ENCODE assay signal across 14 mouse cellular contexts in genomic region chr5:31599161-31599560, GRCm38 (mm10). TPM values are rescaled to one million over a fixed set of nuclear protein-coding genes. Genes with fewer than 3 reads are reported as not detected.
DNase-seq lines count a peak whose midpoint lies in the region; ATAC-seq and TF ChIP-seq lines count a peak whose summit lies in the region.
"Had no signal": no experiment of that assay in that cellular context is flagged by ENCODE, and none has a peak within 500 bp of the region (broad histone marks: within the 10 kb centered on the region; RNA-seq: fewer than 3 reads in every experiment).

No protein-coding gene starts in this region.

- TF ChIP-seq POLR2A in bone marrow, adult 2 months (IDR thresholded peaks at IDR 0.05; ENCODE audit: borderline replicate concordance, control insufficient read depth, low read depth, low read length) = no peak
- no peak for TF ChIP-seq POLR2A in small intestine, adult 2 months (IDR thresholded peaks at IDR 0.05; ENCODE audit: low read depth, low read length)

- H3K9me3 ChIP-seq in heart, embryonic 11.5 days (replicated peaks; ENCODE audit: control insufficient read depth, low read length) = no peaks in the 10 kb centered on the region
- H3K9me3 ChIP-seq in midbrain, postnatal 0 days (ENCODE audit: low read length) = no peaks in the 10 kb centered on the region
- no peaks in the 10 kb centered on the region for H3K9me3 ChIP-seq in midbrain, embryonic 14.5 days (ENCODE audit: control insufficient read depth, low read length)
- H3K9me3 ChIP-seq: forebrain, embryonic 12.5 days; G1E; limb, embryonic 12.5 days; midbrain, embryonic 12.5 days; neural tube, embryonic 15.5 days had no signal

- TF ChIP-seq CTCF in midbrain, postnatal 0 days (IDR thresholded peaks at IDR 0.05) = peak; percentile 44
- TF ChIP-seq CTCF in bone marrow, adult 2 months (IDR thresholded peaks at IDR 0.05; ENCODE audit: control insufficient read depth, insufficient read depth, low read length) = peak; percentile 72
- TF ChIP-seq CTCF in small intestine, adult 2 months (IDR thresholded peaks at IDR 0.05; ENCODE audit: extremely low read depth, insufficient read length, insufficient replicate concordance, low read depth, low read length) = peak; percentile 22; the same call in 1 of the 2 replicates

- H3K36me3 ChIP-seq in heart, embryonic 11.5 days (ENCODE audit: control insufficient read depth, insufficient read depth, low read length) = no peaks in the 10 kb centered on the region
- no peaks in the 10 kb centered on the region for H3K36me3 ChIP-seq in midbrain, postnatal 0 days (ENCODE audit: insufficient read depth, low read length)
- H3K36me3 ChIP-seq in midbrain, embryonic 14.5 days (ENCODE audit: control insufficient read depth, insufficient read depth, low read length) = no peaks in the 10 kb centered on the region
- no peaks in the 10 kb centered on the region for H3K36me3 ChIP-seq in small intestine, adult 2 months (ENCODE audit: control insufficient read depth, insufficient read depth, low read length)
- H3K36me3 ChIP-seq: forebrain, embryonic 12.5 days; limb, embryonic 12.5 days; midbrain, embryonic 12.5 days; neural tube, embryonic 15.5 days had no signal

- no peak for ATAC-seq in heart, embryonic 11.5 days (replicated peaks; ENCODE audit: insufficient number of reproducible peaks, low FRiP score, low TSS enrichment)
- ATAC-seq in midbrain, postnatal 0 days (ENCODE audit: low FRiP score) = no peak
- ATAC-seq in midbrain, embryonic 14.5 days (ENCODE audit: low FRiP score, low TSS enrichment) = no peak
- no peak for ATAC-seq in erythroid progenitor cell, adult 5-6 weeks (replicated peaks; ENCODE audit: low FRiP score, poor library complexity, severe bottlenecking)

- no peak overlapping the region for H3K4me3 ChIP-seq in heart, embryonic 11.5 days (ENCODE audit: low read depth, low read length)
- H3K4me3 ChIP-seq in midbrain, postnatal 0 days (ENCODE audit: low read depth, low read length) = no peak overlapping the region
- H3K4me3 ChIP-seq in midbrain, embryonic 14.5 days (replicated peaks; ENCODE audit: low read depth, low read length) = no peak overlapping the region
- H3K4me3 ChIP-seq in bone marrow, adult 2 months (replicated peaks; ENCODE audit: control insufficient read depth, low read depth, low read length) = no peak overlapping the region
- no peak overlapping the region for H3K4me3 ChIP-seq in small intestine, adult 2 months (ENCODE audit: low read depth, low read length)
- H3K4me3 ChIP-seq: forebrain, embryonic 12.5 days; limb, embryonic 12.5 days; midbrain, embryonic 12.5 days; neural tube, embryonic 15.5 days had no signal

- H3K27me3 ChIP-seq in heart, embryonic 11.5 days (ENCODE audit: control insufficient read depth, insufficient read depth, low read length) = no peaks in the 10 kb centered on the region
- no peaks in the 10 kb centered on the region for H3K27me3 ChIP-seq in midbrain, postnatal 0 days (ENCODE audit: insufficient read depth, low read length)
- H3K27me3 ChIP-seq in midbrain, embryonic 14.5 days (ENCODE audit: control insufficient read depth, insufficient read depth, low read length) = 0 out of 2 replicates have a peak, but pooled peaks cover 4% of the 10 kb centered on the region
- H3K27me3 ChIP-seq in small intestine, adult 2 months (ENCODE audit: control insufficient read depth, insufficient read depth, low read length) = no peaks in the 10 kb centered on the region
- H3K27me3 ChIP-seq: limb, embryonic 12.5 days; neural tube, embryonic 15.5 days had no signal

- DNase-seq in heart, adult 11 months = peak; percentile 77
- peak; percentile 17 for DNase-seq in midbrain, postnatal 0 days (ENCODE audit: low spot score)
- no peak for DNase-seq in midbrain, embryonic 14.5 days
- no peak for DNase-seq in ovary, adult 18-20 months (ENCODE audit: low spot score)

- WGBS in heart, embryonic 11.5 days (ENCODE audit: insufficient replicate concordance) = 90% methylated on average over 2 of the region's 2 CpGs
- 85% methylated on average over 2 of the region's 2 CpGs for WGBS in midbrain, postnatal 0 days
- 78% methylated on average over 2 of the region's 2 CpGs for WGBS in midbrain, embryonic 14.5 days
- 67% methylated on average over 2 of the region's 2 CpGs for WGBS in bone marrow, adult 2 months
- 79% methylated on average over 2 of the region's 2 CpGs for WGBS in small intestine, adult 2 months

- H3K27ac ChIP-seq in heart, embryonic 11.5 days (ENCODE audit: low read depth, low read length) = no peak overlapping the region
- no peak overlapping the region for H3K27ac ChIP-seq in midbrain, postnatal 0 days (ENCODE audit: low read depth, low read length)
- no peak overlapping the region for H3K27ac ChIP-seq in midbrain, embryonic 14.5 days (replicated peaks; ENCODE audit: low read depth, low read length)
- peak overlapping the region; percentile 26; the same call in 1 of the 2 replicates for H3K27ac ChIP-seq in bone marrow, adult 2 months (ENCODE audit: control insufficient read depth, insufficient read depth, low read depth, low read length, poor library complexity)
- no peak overlapping the region for H3K27ac ChIP-seq in small intestine, adult 2 months (ENCODE audit: insufficient read depth, low read depth, low read length)
- H3K27ac ChIP-seq: forebrain, embryonic 12.5 days; hindbrain, embryonic 14.5 days; limb, embryonic 12.5 days; midbrain, embryonic 12.5 days; neural tube, embryonic 15.5 days had no signal

- H3K9ac ChIP-seq in heart, embryonic 11.5 days (ENCODE audit: low read depth, low read length) = no peak overlapping the region
- no peak overlapping the region for H3K9ac ChIP-seq in midbrain, postnatal 0 days (replicated peaks; ENCODE audit: low read length, poor library complexity, severe bottlenecking)
- no peak overlapping the region for H3K9ac ChIP-seq in midbrain, embryonic 14.5 days (replicated peaks; ENCODE audit: low read length)
- H3K9ac ChIP-seq: forebrain, embryonic 12.5 days; hindbrain, embryonic 14.5 days; limb, embryonic 12.5 days; midbrain, embryonic 12.5 days; neural tube, embryonic 15.5 days had no signal

- no peak overlapping the region for H3K4me2 ChIP-seq in heart, embryonic 11.5 days
- no peak overlapping the region for H3K4me2 ChIP-seq in midbrain, postnatal 0 days (ENCODE audit: low read depth, low read length, poor library complexity, severe bottlenecking)
- H3K4me2 ChIP-seq in midbrain, embryonic 14.5 days (ENCODE audit: low read length) = no peak overlapping the region
- H3K4me2 ChIP-seq: forebrain, embryonic 12.5 days; hindbrain, embryonic 14.5 days; limb, embryonic 12.5 days; midbrain, embryonic 12.5 days; neural tube, embryonic 15.5 days had no signal

- 0 out of 2 replicates have a peak, but pooled peaks cover 4% of the 10 kb centered on the region for H3K4me1 ChIP-seq in heart, embryonic 11.5 days (ENCODE audit: control insufficient read depth, insufficient read depth, low read length)
- peaks cover 4% of the 10 kb centered on the region for H3K4me1 ChIP-seq in midbrain, postnatal 0 days (ENCODE audit: insufficient read depth, low read length)
- H3K4me1 ChIP-seq in midbrain, embryonic 14.5 days (ENCODE audit: control insufficient read depth, insufficient read depth, low read length) = 0 out of 2 replicates have a peak, but pooled peaks cover 6% of the 10 kb centered on the region
- H3K4me1 ChIP-seq in bone marrow, adult 2 months (ENCODE audit: control insufficient read depth, insufficient read depth, low read length) = peaks cover 2% of the 10 kb centered on the region; the same call in 1 of the 2 replicates
- H3K4me1 ChIP-seq in small intestine, adult 2 months (ENCODE audit: control insufficient read depth, insufficient read depth, insufficient read length, low read length) = peaks cover 6% of the 10 kb centered on the region; the same call in 1 of the 2 replicates

RNA-seq across cellular contexts. Expression of gene Mrpl33, which starts 2.4 kb away (rescaled TPM):
- polyA plus RNA-seq in heart, embryonic 11.5 days (2014; fragmentation: Nextera tagmentation; extraction: Ambion mirVana) = 323 and 328 TPM in 2 replicates
- 79.9 and 114 TPM in 2 replicates for total RNA-seq in midbrain, postnatal 0 days (2014; rRNA removed)
- polyA plus RNA-seq in midbrain, postnatal 0 days (2015; fragmentation: Nextera tagmentation; extraction: Ambion mirVana) = 283 and 291 TPM in 2 replicates
- polyA plus RNA-seq in midbrain, embryonic 14.5 days (2014; fragmentation: Nextera tagmentation; extraction: Ambion mirVana) = 179 and 211 TPM in 2 replicates
- polyA plus RNA-seq in bone marrow, adult 2 months (2011; ENCODE audit: insufficient read depth, insufficient read length, low replicate concordance, missing spikeins) = 89.1 and 162 TPM in 2 replicates
- polyA plus RNA-seq in small intestine, adult 2 months (2012; rRNA removed) = 4.3 and 7.9 TPM in 2 replicates
- total RNA-seq in erythroid progenitor cell, adult 5-6 weeks (2015; ENCODE audit: low replicate concordance) = 109 and 117 TPM in 2 replicates
- 34.1 and 76.0 TPM in 2 replicates for total RNA-seq in erythroid progenitor cell, adult 5-6 weeks (2017; ENCODE audit: low replicate concordance)

Comparison
In these comparisons a context has a peak if more than half of its experiments do, and no peak if none do; other contexts are left out.
1. DNase-seq: peak in heart, adult 11 months (single experiment) and midbrain, postnatal 0 days (single experiment); none in midbrain, embryonic 14.5 days (single experiment) and ovary, adult 18-20 months (single experiment).
2. CTCF ChIP-seq: peak in every context shown above with its lines; median percentile 72 in bone marrow, adult 2 months; 44 in midbrain, postnatal 0 days; 22 in small intestine, adult 2 months.
3. RNA of gene Mrpl33, which starts 2.4 kb away (polyA plus RNA-seq): 323 to 328 TPM in heart, embryonic 11.5 days, 283 to 291 TPM in midbrain, postnatal 0 days, 179 to 211 TPM in midbrain, embryonic 14.5 days and 89.1 to 162 TPM in bone marrow, adult 2 months; 4.3 to 7.9 TPM in small intestine, adult 2 months; every median in the first group is over 10 times any median in the second.